Mouse (Mus musculus) cerebellum, adult 8-10 months (tissue): ENCODE measurements at regions not wholly inside any gene's neighbourhood (a gene's known extent, or its start where the extent isn't known, plus 50 kb on each side); places are given as distances from the start of the nearest gene placed in this dataset.

Source experiments
- DNase-seq: peaks from one replicate; pipeline ENCODE4 v3.0.0; 2022

GRCm38 (mm10) chr5:40780363-40780762 lies 927.6 kb downstream of the Rab28 start:
- DNase-seq = no peak

DNA sequence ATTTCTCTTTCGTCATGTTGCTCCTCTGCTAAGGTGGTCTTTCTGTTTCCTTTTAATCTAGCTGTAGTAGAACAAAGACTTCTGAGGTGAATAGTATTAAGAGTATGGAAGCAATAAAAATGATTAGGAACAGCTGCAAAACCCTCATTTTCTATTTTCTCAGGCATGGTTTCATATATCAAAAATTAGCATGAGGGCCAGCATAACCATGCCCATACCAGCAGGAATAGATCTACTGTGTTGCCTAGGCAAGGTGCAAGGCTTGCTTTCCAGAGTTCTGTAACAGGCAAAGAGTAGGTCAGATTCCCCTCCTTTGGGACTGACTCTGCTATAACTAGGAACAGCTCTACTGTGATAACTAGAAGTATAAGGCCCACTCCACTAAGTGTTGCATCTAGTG lies 928.1 kb downstream of the Rab28 start:
- DNase-seq = no peak

GRCm38 (mm10) chr5:40775856-40776255 lies 932.1 kb downstream of the Rab28 start:
- DNase-seq = no peak

- DNase-seq = peak; percentile 67
Observed at GRCm38 (mm10) chr5:40760224-40760623, 947.7 kb downstream of the Rab28 start.

GRCm38 (mm10) chr5:40750044-40750443 lies 957.9 kb downstream of the Rab28 start:
- no peak for DNase-seq

- DNase-seq = no peak
Observed at GRCm38 (mm10) chr5:40735660-40736059, 972.3 kb downstream of the Rab28 start.

- DNase-seq = no peak
Observed at GRCm38 (mm10) chr5:40733844-40734566, 974.0 kb downstream of the Rab28 start.

DNA sequence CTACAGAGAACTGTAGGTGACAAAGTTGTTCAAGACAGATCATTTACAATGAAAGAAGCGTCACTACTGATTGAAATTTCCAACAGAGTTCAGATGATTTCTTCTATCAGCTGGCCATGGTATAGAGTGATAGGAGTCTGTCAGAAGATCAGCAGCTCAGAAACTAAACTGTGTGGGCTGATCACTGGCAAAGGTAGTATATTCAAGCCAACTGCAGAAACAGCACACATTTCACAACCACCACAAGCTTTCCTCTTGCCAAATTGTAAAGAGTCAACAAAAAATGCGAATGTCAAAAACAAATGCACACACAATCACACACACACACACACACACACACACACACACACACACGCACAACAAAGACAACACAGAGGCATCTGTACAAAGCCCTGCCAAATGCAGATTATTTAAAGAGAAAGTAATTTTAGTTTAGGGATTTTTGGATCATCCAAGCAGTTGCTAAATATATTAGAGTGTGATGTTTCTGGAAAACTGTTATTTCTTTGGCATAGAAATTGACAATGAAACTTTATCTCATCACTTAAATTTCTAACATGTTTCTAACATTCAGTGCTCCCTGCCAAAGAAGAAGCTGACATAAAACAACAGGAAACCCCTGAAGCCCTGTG lies 959.3 kb upstream of the Hs3st1 start:
- no peak for DNase-seq

DNA sequence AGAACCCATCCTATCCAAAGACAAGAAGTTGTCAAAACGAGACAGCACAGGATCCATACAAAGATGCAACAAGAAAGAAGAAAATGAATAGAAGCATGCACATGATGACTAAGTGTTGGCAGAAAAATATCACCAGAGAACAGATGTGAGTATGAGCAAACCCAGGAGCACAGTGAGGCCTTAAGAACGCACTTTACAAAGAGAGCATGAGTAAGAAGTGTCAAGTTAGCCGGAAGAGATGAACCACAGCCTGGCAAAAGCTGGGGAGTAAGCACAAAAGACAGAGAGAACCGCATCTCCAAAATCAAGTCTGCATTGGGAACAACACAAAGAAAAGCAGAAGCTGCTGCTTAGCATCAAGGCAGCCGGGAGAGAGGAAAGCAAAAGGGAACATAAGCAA lies 946.4 kb upstream of the Hs3st1 start:
- DNase-seq = no peak

GRCm38 (mm10) chr5:40697517-40698298 lies 942.4 kb upstream of the Hs3st1 start:
- no peak for DNase-seq
